Mouse (Mus musculus): ENCODE measurements around the gene Sox4. TPM values are rescaled to one million over a fixed set of nuclear protein-coding genes. Genes with fewer than 3 reads are reported as not detected.

The Sox4 gene
- 224 and 276 TPM in 2 replicates for polyA plus RNA-seq (2015; fragmentation: Nextera tagmentation; extraction: Ambion mirVana)

GRCm38 (mm10) chr13:28953581-28953991 lies at the start of gene Sox4:
Sox4 (minus strand) TSS chr13:28953713.
- peak within 1 kb of the TSS; percentile 100 for H3K27ac ChIP-seq (ENCODE audit: low read length)
- H3K4me2 ChIP-seq (ENCODE audit: low read length), result peak within 1 kb of the TSS; percentile 53
- peak within 1 kb of the TSS; percentile 100 for H3K9ac ChIP-seq (replicated peaks; ENCODE audit: low read depth, low read length)
- peak; percentile 90 for ATAC-seq
- no peaks in the 10 kb centered on the region for H3K9me3 ChIP-seq (ENCODE audit: control insufficient read depth, low read length)
- WGBS, result 0% methylated on average over 19 of the region's 19 CpGs
- peaks cover 12% of the 10 kb centered on the region for H3K4me1 ChIP-seq (replicated peaks; ENCODE audit: control insufficient read depth, insufficient read depth, low read length)
- H3K27me3 ChIP-seq (replicated peaks; ENCODE audit: control insufficient read depth, insufficient read depth, low read length), result no peaks in the 10 kb centered on the region
- H3K36me3 ChIP-seq (ENCODE audit: control insufficient read depth, insufficient read depth), result no peaks in the 10 kb centered on the region
- peak within 1 kb of the TSS; percentile 97 for H3K4me3 ChIP-seq (replicated peaks; ENCODE audit: low read length)

GRCm38 (mm10) chr13:28991899-28992664 lies 38.6 kb upstream of the Sox4 start:
- 53% methylated on average over 7 of the region's 7 CpGs for WGBS
- Histone ChIP-seq H3K9me3 (ENCODE audit: control insufficient read depth, low read length) (no peaks in the 10 kb centered on the region), H3K36me3 (ENCODE audit: control insufficient read depth, insufficient read depth) (no peaks in the 10 kb centered on the region), H3K4me1 (replicated peaks; ENCODE audit: control insufficient read depth, insufficient read depth, low read length) (peaks cover 3% of the 10 kb centered on the region), H3K9ac (replicated peaks; ENCODE audit: low read depth, low read length) (no peak overlapping the region), H3K27me3 (replicated peaks; ENCODE audit: control insufficient read depth, insufficient read depth, low read length) (no peaks in the 10 kb centered on the region), H3K4me2 (ENCODE audit: low read length) (no peak overlapping the region), H3K27ac (ENCODE audit: low read length) (no peak overlapping the region), H3K4me3 (replicated peaks; ENCODE audit: low read length) (no peak overlapping the region)
- no peak for ATAC-seq

DNA sequence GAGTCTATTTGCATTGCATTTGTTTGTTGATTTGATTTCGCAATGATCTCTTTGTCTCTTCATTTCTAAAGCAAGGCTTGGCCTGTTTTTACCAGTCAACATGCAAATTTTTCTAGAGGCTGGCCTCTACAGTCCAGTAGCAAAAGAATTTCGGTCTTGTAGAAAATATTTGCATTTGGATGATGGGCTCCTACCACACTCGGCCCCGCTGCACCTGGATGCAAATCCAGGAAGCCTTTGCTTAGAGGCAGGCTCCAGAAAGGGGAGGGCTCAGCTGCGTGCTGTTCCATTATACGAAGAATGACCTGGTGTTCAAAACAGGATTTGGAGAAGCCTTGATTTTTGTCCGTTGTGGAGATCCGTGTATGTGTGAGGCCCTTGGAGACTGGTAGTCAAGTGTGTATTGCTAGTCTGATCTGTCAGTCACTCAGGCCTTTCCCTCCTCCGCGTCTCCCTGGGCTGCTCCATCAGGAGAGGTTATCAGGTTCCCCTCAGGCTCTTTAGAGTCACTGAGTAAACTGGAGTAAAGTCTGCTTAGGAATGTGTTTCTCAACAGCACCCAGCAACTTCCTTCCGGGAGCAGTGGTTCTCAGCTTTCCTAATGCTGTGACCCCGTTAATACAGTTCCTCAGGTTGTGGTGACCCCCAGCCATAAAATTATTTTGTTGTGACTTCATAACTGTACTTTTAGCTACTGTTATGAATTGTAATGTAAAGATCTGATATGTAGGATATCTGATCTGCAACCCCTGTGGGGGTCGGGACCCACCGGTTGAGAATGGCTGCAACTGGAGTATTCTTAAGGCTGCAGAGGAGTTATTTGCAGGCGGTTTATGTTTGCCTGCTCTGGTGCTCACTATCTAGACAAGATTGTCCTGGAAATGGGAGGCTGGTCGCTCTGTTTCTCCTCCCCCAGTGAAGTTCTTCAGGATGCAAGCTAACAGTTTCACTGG lies 35.5 kb upstream of the Sox4 start:
- H3K9ac ChIP-seq (replicated peaks; ENCODE audit: low read depth, low read length), result no peak overlapping the region
- H3K36me3 ChIP-seq (ENCODE audit: control insufficient read depth, insufficient read depth), result no peaks in the 10 kb centered on the region
- no peak overlapping the region for H3K4me2 ChIP-seq (ENCODE audit: low read length)
- WGBS, result 29% methylated on average over 16 of the region's 16 CpGs
- H3K4me3 ChIP-seq (replicated peaks; ENCODE audit: low read length), result no peak overlapping the region
- H3K9me3 ChIP-seq (ENCODE audit: control insufficient read depth, low read length), result no peaks in the 10 kb centered on the region
- H3K27ac ChIP-seq (ENCODE audit: low read length), result no peak overlapping the region
- peaks cover 3% of the 10 kb centered on the region for H3K4me1 ChIP-seq (replicated peaks; ENCODE audit: control insufficient read depth, insufficient read depth, low read length)
- no peaks in the 10 kb centered on the region for H3K27me3 ChIP-seq (replicated peaks; ENCODE audit: control insufficient read depth, insufficient read depth, low read length)
- peak; percentile 62 for ATAC-seq

DNA sequence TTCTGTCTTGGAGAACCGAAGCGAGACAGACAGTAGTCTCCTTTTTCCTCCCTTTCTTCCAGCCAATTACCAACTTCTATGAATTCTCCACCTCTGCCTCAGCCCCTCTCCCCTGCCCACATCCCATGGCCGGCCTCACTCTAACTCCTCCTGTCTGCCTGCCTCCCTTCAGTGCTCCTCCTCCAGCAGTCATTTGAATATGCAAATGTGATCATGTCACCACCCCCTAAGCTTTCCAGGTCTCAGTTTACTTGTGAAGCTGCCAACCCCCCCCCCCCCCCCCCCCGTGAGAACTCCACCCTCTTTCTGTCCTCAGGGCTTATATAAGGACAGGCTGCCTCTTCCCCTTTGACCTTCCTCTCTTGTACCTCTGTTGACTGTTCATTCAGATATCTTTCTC lies 27.2 kb upstream of the Sox4 start:
- Histone ChIP-seq H3K4me1 (replicated peaks; ENCODE audit: control insufficient read depth, insufficient read depth, low read length) (no peaks in the 10 kb centered on the region), H3K9ac (replicated peaks; ENCODE audit: low read depth, low read length) (no peak overlapping the region), H3K9me3 (ENCODE audit: control insufficient read depth, low read length) (no peaks in the 10 kb centered on the region), H3K27ac (ENCODE audit: low read length) (no peak overlapping the region), H3K4me3 (replicated peaks; ENCODE audit: low read length) (no peak overlapping the region), H3K27me3 (replicated peaks; ENCODE audit: control insufficient read depth, insufficient read depth, low read length) (no peaks in the 10 kb centered on the region), H3K4me2 (ENCODE audit: low read length) (no peak overlapping the region), H3K36me3 (ENCODE audit: control insufficient read depth, insufficient read depth) (no peaks in the 10 kb centered on the region)
- WGBS, result 63% methylated on average over 3 of the region's 4 CpGs
- no peak for ATAC-seq

- H3K36me3 ChIP-seq (ENCODE audit: control insufficient read depth, insufficient read depth), result no peaks in the 10 kb centered on the region
- no peak overlapping the region for H3K9ac ChIP-seq (replicated peaks; ENCODE audit: low read depth, low read length)
- WGBS, result 94% methylated on average over 4 of the region's 4 CpGs
- no peaks in the 10 kb centered on the region for H3K4me1 ChIP-seq (replicated peaks; ENCODE audit: control insufficient read depth, insufficient read depth, low read length)
- no peak for ATAC-seq
- no peaks in the 10 kb centered on the region for H3K27me3 ChIP-seq (replicated peaks; ENCODE audit: control insufficient read depth, insufficient read depth, low read length)
- H3K4me3 ChIP-seq (replicated peaks; ENCODE audit: low read length), result no peak overlapping the region
- no peak overlapping the region for H3K4me2 ChIP-seq (ENCODE audit: low read length)
- no peaks in the 10 kb centered on the region for H3K9me3 ChIP-seq (ENCODE audit: control insufficient read depth, low read length)
- no peak overlapping the region for H3K27ac ChIP-seq (ENCODE audit: low read length)
Measured at GRCm38 (mm10) chr13:28975011-28975410, 21.5 kb upstream of the Sox4 start.

DNA sequence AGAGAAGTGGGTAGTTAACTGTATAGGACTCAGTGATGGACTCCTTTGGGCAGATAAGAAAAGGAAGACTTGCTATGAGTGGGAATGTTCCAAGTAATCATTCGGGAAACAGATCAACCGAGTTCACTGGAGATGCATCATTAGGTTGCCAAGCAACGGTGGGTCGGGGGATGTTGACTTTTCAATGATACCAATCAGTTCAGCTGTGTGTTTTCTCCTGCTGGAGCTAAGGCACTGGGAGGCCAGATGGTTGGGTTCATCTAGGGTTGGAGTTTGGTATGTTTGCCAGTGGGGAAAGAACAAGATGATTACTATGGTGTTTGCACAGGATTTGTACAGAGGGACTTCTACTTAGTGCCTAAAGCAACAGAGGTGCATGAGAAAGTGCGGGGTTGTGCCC lies 21.1 kb upstream of the Sox4 start:
- Histone ChIP-seq H3K36me3 (ENCODE audit: control insufficient read depth, insufficient read depth) (no peaks in the 10 kb centered on the region), H3K27ac (ENCODE audit: low read length) (no peak overlapping the region), H3K9me3 (ENCODE audit: control insufficient read depth, low read length) (no peaks in the 10 kb centered on the region), H3K9ac (replicated peaks; ENCODE audit: low read depth, low read length) (no peak overlapping the region), H3K4me2 (ENCODE audit: low read length) (no peak overlapping the region), H3K4me3 (replicated peaks; ENCODE audit: low read length) (no peak overlapping the region), H3K4me1 (replicated peaks; ENCODE audit: control insufficient read depth, insufficient read depth, low read length) (no peaks in the 10 kb centered on the region), H3K27me3 (replicated peaks; ENCODE audit: control insufficient read depth, insufficient read depth, low read length) (no peaks in the 10 kb centered on the region)
- WGBS, result 68% methylated on average over 5 of the region's 5 CpGs
- no peak for ATAC-seq

GRCm38 (mm10) chr13:28960916-28961315 lies 7.4 kb upstream of the Sox4 start:
- 98% methylated on average over 8 of the region's 8 CpGs for WGBS
- H3K27ac ChIP-seq (ENCODE audit: low read length), result no peak overlapping the region
- H3K9ac ChIP-seq (replicated peaks; ENCODE audit: low read depth, low read length), result no peak overlapping the region
- no peak overlapping the region for H3K4me3 ChIP-seq (replicated peaks; ENCODE audit: low read length)
- H3K36me3 ChIP-seq (ENCODE audit: control insufficient read depth, insufficient read depth), result no peaks in the 10 kb centered on the region
- H3K4me1 ChIP-seq (replicated peaks; ENCODE audit: control insufficient read depth, insufficient read depth, low read length), result peaks cover 16% of the 10 kb centered on the region
- H3K4me2 ChIP-seq (ENCODE audit: low read length), result no peak overlapping the region
- ATAC-seq, result no peak
- H3K9me3 ChIP-seq (ENCODE audit: control insufficient read depth, low read length), result no peaks in the 10 kb centered on the region
- no peaks in the 10 kb centered on the region for H3K27me3 ChIP-seq (replicated peaks; ENCODE audit: control insufficient read depth, insufficient read depth, low read length)

GRCm38 (mm10) chr13:28959458-28959978 lies 6.0 kb upstream of the Sox4 start:
- Histone ChIP-seq H3K27ac (ENCODE audit: low read length) (peak overlapping the region; percentile 99), H3K9ac (replicated peaks; ENCODE audit: low read depth, low read length) (peak overlapping the region; percentile 93), H3K9me3 (ENCODE audit: control insufficient read depth, low read length) (no peaks in the 10 kb centered on the region), H3K27me3 (replicated peaks; ENCODE audit: control insufficient read depth, insufficient read depth, low read length) (no peaks in the 10 kb centered on the region), H3K36me3 (ENCODE audit: control insufficient read depth, insufficient read depth) (no peaks in the 10 kb centered on the region), H3K4me3 (replicated peaks; ENCODE audit: low read length) (peak overlapping the region; percentile 69), H3K4me2 (ENCODE audit: low read length) (peak overlapping the region; percentile 96), H3K4me1 (replicated peaks; ENCODE audit: control insufficient read depth, insufficient read depth, low read length) (peaks cover 19% of the 10 kb centered on the region)
- 1% methylated on average over 31 of the region's 31 CpGs for whole genome bisulfite sequencing
- peak; percentile 76 for ATAC-seq

DNA sequence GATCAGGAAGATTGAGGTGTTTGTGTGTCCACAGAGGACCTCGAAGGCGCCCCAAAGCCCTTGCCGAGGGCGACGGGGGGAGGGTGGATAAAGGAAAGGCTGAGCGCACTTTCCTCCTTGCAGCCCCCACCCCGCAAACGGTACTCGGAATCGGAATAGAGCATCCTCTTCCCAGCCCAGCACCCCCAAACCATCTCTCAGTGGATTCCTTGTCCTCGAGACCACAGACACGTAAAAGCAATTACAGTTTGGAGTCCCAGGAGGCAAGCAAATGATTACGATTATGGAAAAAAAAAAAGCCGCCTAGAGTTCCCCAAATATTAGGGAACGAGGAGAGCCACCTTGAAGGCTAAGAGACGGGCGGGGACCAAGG lies 5.5 kb upstream of the Sox4 start:
- Histone ChIP-seq H3K9me3 (ENCODE audit: control insufficient read depth, low read length) (no peaks in the 10 kb centered on the region), H3K36me3 (ENCODE audit: control insufficient read depth, insufficient read depth) (no peaks in the 10 kb centered on the region), H3K27me3 (replicated peaks; ENCODE audit: control insufficient read depth, insufficient read depth, low read length) (no peaks in the 10 kb centered on the region), H3K9ac (replicated peaks; ENCODE audit: low read depth, low read length) (peak overlapping the region; percentile 93), H3K4me1 (replicated peaks; ENCODE audit: control insufficient read depth, insufficient read depth, low read length) (peaks cover 19% of the 10 kb centered on the region), H3K4me2 (ENCODE audit: low read length) (peak overlapping the region; percentile 96), H3K4me3 (replicated peaks; ENCODE audit: low read length) (peak overlapping the region; percentile 69), H3K27ac (ENCODE audit: low read length) (peak overlapping the region; percentile 99)
- peak; percentile 4; the same call in 1 of the 2 replicates for ATAC-seq
- 0% methylated on average over 17 of the region's 17 CpGs for WGBS

Measured in forebrain, embryonic 16.5 days (tissue).